Mouse (Mus musculus): ENCODE measurements around the gene Ano10. TPM values are rescaled to one million over a fixed set of nuclear protein-coding genes. Genes with fewer than 3 reads are reported as not detected.
"Not testable (repeated sequence)": the region's sequence is repeated elsewhere in the genome, so short reads cannot be mapped to it uniquely, and the experiment has no call there.

The Ano10 gene
- total RNA-seq, 2 experiments from 2014 or later, result 5.1 to 28.1 TPM

DNA sequence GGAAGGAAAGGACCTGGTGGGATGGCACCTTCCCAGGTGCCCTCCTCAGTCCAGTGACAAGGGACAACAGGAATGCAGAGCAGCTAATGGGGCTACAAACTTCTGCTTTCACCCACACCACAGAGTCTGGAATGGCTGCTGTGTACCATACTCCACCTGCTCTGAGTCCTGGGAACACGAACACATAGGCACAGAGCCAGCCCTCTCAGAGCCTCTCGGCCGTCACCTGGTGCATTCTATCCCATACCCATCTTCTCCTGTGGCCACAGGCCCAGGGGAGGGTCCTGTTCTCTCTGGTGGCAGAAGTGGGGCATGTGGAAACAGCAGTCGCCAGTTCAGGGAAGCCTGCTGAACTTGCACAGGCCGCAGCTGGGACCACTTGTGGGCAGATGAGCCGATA lies 119.5 kb downstream of the Ano10 start:
- ATAC-seq (replicated peaks; ENCODE audit: low FRiP score, poor library complexity, severe bottlenecking), result no peak

DNA sequence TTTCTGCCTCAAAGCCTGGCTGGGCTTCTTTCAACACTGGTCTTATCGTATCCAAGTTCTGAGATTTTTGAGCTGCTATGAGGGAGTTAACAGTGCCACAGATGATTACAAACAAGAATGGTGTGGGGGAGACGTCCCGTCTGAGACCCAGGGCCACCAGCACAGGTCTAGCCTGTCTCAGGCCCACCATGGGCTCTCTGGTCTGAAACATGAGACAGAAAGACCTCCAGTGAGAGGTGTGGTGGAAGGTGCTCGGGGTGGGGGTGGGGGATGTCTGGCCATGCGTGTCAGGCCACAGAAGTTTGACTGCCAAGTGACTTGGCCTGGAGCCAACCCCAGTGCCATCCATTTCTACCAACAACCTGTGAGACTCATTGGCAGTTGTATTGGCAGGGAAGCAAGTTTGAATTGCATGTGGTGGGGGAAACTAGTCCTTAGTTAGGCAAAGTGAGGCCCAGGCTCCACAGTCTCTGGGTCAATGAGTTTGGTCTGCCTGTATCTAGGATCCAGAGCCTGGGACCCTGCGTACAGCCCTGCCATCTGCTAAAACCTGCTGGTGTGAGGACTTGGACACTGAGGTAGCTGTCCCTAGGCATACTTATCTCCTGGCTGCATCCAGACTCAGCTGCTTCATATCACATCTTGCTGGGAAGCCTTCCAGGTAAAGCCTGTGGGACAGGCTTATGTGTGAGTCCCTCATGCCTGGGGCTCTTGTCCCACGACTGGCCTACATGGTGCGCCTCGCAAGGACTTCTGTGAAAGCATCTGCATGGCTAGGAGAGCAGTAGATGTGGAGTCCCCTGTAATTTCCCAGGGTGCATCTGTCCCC lies 120.6 kb downstream of the Ano10 start:
- ATAC-seq (replicated peaks; ENCODE audit: low FRiP score, poor library complexity, severe bottlenecking), result no peak

DNA sequence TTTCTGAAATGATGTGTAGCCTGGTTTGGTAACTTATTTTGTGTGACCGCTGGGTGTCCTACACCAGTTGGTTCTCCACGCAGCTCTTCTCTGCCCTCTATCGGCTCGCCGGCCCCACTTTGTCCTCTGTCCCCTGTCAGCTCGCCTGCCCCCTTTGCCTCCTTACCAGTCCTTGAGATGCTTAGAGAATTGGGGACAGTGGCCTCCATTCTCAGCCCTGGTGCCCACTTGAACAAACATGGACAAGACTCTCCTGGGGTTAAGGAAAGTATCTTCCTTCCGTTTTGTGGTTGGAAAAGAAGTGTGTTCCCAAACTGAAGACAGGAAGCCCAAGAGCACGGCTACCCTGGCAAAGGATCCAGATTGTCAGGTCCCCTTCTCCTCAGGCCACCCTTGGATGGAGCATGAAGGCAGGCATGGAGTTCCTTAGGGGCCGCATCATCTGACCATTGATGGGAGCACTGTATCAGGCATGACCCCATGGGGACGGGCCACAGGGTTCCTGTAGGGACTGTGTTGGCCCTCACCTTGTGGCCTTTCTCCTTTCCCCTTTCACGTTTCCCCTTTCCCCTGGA lies 121.5 kb downstream of the Ano10 start:
- no peak for ATAC-seq (replicated peaks; ENCODE audit: low FRiP score, poor library complexity, severe bottlenecking)

DNA sequence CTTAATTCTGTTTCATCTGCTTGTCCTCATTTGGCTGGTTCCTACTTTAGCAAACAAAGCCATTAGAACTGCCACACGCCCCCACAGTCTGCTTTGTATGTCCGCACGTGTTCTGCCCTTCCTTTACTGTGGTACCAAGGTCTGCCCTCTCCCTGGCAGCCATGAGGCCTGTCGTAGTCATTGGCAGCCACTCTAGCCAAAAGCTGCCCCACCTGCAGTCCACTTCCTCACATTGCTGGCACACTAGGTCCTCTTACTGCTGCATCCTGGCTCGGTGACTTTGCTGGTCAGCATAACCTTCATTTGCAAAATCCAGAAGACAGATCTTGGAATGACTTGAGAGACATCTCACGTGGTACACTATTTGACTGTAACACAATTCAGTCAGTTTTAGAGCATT lies 124.3 kb downstream of the Ano10 start:
- no peak for ATAC-seq (replicated peaks; ENCODE audit: low FRiP score, poor library complexity, severe bottlenecking)

DNA sequence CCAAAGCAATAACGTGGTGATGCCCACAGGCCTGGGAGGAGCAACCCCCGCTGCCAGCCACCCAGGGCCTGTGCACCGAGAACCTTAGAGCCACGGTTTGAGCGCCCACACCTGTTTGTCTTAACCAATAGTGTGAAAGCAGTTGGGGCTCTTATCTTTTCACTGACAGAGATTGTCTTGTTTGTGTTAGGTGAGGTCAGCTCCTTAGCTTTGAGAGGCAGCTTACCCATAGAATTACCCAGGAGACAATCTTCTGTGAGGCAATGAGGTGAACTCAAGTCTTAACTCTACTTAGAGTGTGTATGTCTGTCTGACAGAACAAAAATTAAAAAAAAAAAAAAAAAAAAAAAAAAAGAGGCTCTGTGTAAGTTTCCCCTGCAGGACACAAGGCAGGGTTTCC lies 126.5 kb downstream of the Ano10 start:
- ATAC-seq (replicated peaks; ENCODE audit: low FRiP score, poor library complexity, severe bottlenecking), result not testable (repeated sequence)

GRCm38 (mm10) chr9:122164535-122164934 lies 129.7 kb downstream of the Ano10 start:
- no peak for ATAC-seq (replicated peaks; ENCODE audit: low FRiP score, poor library complexity, severe bottlenecking)

DNA sequence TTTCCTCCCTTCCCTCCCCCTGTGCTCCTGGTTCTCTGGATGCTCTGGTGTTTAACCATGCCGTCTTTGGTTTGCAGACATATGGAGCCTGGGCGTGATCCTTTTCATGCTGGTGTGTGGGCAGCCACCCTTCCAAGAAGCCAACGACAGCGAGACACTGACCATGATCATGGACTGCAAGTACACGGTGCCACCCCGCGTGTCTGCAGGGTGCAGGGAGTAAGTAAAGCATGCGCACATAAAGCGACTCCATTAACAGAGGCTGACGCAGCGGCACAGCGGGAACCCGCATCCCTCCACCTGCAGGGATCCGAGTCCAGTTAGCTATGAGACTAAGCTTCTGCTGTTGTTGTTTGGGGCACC lies 137.2 kb downstream of the Ano10 start:
- no peak for ATAC-seq (replicated peaks; ENCODE audit: low FRiP score, poor library complexity, severe bottlenecking)

DNA sequence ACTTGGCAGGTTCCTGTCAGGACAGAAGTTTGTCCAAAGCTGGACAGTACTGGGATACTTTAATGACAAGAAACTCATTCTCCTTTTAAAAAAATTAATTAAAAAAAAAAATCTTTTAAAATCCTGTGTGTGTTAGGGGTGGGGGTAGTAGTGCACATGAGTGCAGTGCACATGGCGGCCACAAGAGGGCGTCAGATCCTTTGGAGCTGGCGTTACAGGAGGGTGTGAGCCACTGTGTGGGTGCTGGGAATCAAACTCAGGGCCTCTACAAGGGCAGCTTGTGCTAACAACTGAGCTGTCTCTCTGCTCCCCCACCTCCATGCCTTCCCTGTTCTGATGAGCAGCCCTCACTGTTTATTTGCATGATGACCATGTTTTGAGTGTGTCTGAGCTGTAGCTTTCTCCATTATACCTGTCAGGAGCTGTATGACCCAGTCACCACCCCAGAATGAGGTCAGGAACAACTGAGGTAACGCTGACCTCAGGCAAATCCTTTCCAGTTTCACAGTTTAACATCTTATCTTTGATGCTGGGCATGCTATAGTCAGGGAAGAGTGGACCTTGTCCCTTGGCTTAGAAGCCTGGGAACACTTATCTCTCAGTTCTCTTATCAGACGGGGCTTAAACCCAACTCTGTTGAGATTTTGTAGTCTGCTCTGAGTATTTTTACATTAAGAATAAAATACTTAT lies 137.7 kb downstream of the Ano10 start:
- ATAC-seq (replicated peaks; ENCODE audit: low FRiP score, poor library complexity, severe bottlenecking), result no peak

- no peak for ATAC-seq (replicated peaks; ENCODE audit: low FRiP score, poor library complexity, severe bottlenecking)
Measured at GRCm38 (mm10) chr9:122155193-122155592, 139.0 kb downstream of the Ano10 start.

DNA sequence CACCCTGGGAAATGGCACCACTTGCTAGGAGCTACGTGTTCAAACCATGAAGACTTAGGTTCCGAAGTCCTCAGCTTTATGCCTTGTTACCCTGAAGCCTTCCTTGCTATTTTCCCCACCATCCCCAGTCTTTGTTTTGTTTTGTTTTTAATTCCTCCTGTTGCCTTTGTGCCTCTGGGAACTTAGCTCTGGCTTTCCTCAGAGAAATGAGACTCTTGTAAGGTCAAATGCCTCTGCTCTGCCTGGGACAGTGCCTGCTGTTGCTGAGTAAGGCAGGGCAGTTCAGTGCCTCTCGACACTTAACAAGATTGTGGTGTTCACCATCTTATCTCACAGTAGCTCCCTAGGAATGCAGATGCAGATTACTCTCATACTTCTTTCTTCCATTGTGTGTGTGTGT lies 140.8 kb downstream of the Ano10 start:
- no peak for ATAC-seq (replicated peaks; ENCODE audit: low FRiP score, poor library complexity, severe bottlenecking)

DNA sequence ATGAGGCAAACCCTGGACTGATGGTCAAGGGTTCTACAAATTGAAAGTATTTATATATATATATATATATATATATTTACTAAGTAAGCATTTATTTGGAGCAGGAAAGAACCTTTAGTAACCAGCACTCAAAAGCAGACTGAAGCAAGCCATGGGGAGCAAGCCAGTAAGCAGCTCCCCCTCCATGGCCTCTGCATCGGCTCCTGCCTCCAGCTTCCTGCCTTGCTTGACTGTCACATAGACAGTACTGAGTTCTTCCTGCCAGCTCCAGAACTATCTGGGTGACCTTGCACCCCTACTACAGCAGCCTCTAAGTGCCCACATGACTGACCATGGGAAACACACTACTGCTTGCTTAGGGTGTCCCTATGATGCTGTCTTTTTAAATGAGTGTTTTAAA lies 141.7 kb downstream of the Ano10 start:
- ATAC-seq (replicated peaks; ENCODE audit: low FRiP score, poor library complexity, severe bottlenecking), result no peak

- ATAC-seq (replicated peaks; ENCODE audit: low FRiP score, poor library complexity, severe bottlenecking), result no peak
Measured at GRCm38 (mm10) chr9:122152063-122152462, 142.2 kb downstream of the Ano10 start.

- no peak for ATAC-seq (replicated peaks; ENCODE audit: low FRiP score, poor library complexity, severe bottlenecking)
Measured at GRCm38 (mm10) chr9:122149997-122150826, 144.0 kb downstream of the Ano10 start.

GRCm38 (mm10) chr9:122148356-122148755 lies 145.9 kb downstream of the Ano10 start:
- ATAC-seq (replicated peaks; ENCODE audit: low FRiP score, poor library complexity, severe bottlenecking), result no peak

DNA sequence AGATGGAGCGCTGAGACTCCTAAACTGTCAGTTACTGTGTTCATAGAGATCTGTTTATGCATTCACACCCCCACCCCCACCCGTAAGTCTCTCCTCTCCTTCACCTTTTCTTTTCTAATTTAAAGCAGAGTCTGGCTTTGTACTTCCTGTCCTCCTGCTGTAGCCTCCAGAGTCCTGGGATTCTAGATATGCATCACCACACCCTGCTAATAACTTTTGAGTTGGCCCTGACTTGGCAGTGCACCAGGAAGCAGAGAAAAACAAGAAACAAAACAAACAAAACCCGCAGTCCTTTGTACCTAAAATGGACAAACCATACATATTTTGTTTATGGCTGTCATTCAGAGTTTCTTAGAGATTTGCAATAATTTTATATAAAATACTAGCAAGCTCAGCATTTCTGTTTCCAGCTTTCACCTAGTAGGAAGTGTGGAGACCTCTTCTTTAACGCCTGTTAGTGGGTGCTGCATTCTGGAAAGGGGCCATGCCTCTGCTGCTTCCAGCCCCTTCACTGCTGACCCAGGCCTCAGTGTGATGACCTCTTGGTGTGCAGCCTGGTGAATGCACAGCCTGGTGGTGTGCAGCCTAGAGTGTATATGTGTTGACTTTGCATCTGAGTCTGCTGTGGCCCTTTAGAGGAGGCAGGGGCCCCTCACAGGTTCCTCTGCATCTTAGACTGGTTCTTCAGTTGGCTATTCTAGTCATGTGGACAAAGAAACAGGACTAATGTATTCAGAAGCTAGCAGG lies 147.9 kb downstream of the Ano10 start:
- ATAC-seq (replicated peaks; ENCODE audit: low FRiP score, poor library complexity, severe bottlenecking), result no peak

DNA sequence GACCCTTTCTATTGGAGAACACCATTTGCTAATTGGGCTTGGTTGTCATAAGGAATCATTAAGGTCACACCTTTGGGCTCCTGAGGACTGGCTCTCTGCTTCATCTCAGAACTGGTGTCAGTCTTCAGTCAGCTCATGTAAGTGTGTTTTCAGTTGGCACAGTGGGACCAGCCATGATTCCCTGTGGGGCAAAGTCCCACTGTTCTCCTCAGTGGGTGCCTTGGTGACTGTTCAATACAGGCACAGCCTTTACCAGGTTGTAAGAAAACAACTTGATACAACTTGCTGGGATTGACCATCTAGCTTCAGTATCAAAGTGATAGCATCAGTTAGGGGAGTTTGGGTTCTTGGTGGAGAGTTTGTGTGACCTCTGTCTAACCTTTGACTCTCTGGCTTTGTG lies 148.5 kb downstream of the Ano10 start:
- ATAC-seq (replicated peaks; ENCODE audit: low FRiP score, poor library complexity, severe bottlenecking), result no peak

- no peak for ATAC-seq (replicated peaks; ENCODE audit: low FRiP score, poor library complexity, severe bottlenecking)
Measured at GRCm38 (mm10) chr9:122144776-122145175, 149.4 kb downstream of the Ano10 start.

DNA sequence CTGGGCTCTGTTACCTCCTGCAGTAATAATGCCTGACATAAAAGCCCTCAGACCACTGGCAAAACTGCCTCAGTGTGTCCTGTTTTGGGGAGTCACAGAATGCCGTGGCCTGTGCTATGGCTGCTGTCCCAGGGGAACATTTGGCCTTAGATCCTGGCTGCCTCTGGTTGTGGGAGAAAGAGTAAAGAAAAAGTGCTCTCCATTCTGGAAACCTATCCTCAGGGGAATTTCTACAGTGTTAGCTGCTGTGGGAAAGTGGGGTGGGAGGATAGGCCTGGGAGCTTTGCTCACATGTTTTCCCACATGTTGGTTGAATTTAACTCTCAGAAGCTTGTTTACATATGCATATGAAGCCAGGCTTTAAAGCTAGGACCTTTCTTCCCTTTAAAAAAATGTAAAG lies 151.0 kb downstream of the Ano10 start:
- ATAC-seq (replicated peaks; ENCODE audit: low FRiP score, poor library complexity, severe bottlenecking), result no peak

DNA sequence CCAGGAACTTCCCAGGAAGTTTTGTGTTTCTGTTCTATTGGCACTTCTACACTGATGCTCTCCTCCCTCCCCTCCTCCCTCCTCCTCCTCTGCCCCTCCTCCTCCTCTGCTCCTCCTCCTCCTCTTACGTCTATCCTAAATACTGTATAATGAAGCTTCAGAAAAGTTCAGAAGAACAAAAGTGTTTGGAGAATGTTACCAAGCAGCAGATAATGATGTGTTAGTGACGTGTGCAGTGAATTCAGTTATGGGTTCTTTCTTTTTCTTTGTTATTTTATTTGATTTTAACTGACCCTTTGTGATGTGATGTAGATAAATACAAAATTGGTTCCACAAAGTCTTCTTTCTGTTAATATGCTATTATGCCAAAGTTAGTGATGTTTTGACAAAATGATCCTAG lies 155.0 kb downstream of the Ano10 start:
- no peak for ATAC-seq (replicated peaks; ENCODE audit: low FRiP score, poor library complexity, severe bottlenecking)
